Mouse (Mus musculus) midbrain, embryonic 13.5 days (tissue): ENCODE measurements around the gene Fgd6. TPM values are rescaled to one million over a fixed set of nuclear protein-coding genes. Genes with fewer than 3 reads are reported as not detected.
A peak's percentile ranks its signal among the peaks of the same experiment; 100 is the strongest.

Experiments used
- ATAC-seq: fragments of 200-750 bp; cut with Nextera tagmentation; 2 replicates; pipeline ENCODE4 v1.8.0; 2017; ENCODE audit warnings: mild to moderate bottlenecking, moderate TSS enrichment, moderate library complexity
- H3K27ac ChIP-seq: fragments of 300-500 bp; sonication (generic); 2 replicates; pipeline ENCODE4 v1.5.1; 2015; ENCODE audit warnings: inconsistent platforms, mild to moderate bottlenecking, moderate library complexity
- H3K27me3 ChIP-seq: fragments of 300-500 bp; sonication (generic); 2 replicates; pipeline ENCODE4 v1.6.1; 2015; ENCODE audit warnings: mild to moderate bottlenecking, inconsistent platforms
- H3K36me3 ChIP-seq: fragments of 300-500 bp; sonication (generic); 2 replicates; pipeline ENCODE4 v1.6.1; 2015; ENCODE audit warnings: mild to moderate bottlenecking, inconsistent platforms
- H3K4me1 ChIP-seq: fragments of 300-500 bp; sonication (generic); replicated peaks from 2 replicates; pipeline ENCODE4 v1.6.1; 2015; ENCODE audit warnings: inconsistent platforms
- H3K4me2 ChIP-seq: fragments of 300-500 bp; sonication (generic); replicated peaks from 2 replicates; pipeline ENCODE4 v1.6.1; 2015; ENCODE audit warnings: moderate library complexity, mild to moderate bottlenecking, inconsistent platforms
- H3K4me3 ChIP-seq: fragments of 300-500 bp; sonication (generic); replicated peaks from 2 replicates; pipeline ENCODE4 v1.5.1; 2015; ENCODE audit warnings: mild to moderate bottlenecking, inconsistent platforms
- H3K9ac ChIP-seq: fragments of 300-500 bp; sonication (generic); replicated peaks from 2 replicates; pipeline ENCODE4 v1.6.1; 2015; ENCODE audit warnings: mild to moderate bottlenecking, inconsistent platforms
- H3K9me3 ChIP-seq: fragments of 300-500 bp; sonication (generic); 2 replicates; pipeline ENCODE4 v1.6.1; 2016; ENCODE audit warnings: mild to moderate bottlenecking, inconsistent platforms
- WGBS: fragments of 180-500 bp; shearing (Covaris S2); methylation state at CpG from one replicate; pipeline ENCODE4 v1.1.7; 2015; 5-methylcytosine and 5-hydroxymethylcytosine counted together
- polyA plus RNA-seq: library from polyadenylated mRNA; unstranded; fragments of >200 nt; fragmentation: Nextera tagmentation; extraction: Ambion mirVana; gene quantifications from 2 replicates; pipeline ENCODE4 v1.2.1, GENCODE M21; 2015

Fgd6 gene
- polyA plus RNA-seq, 1 experiment from 2014 or later: 2.7 TPM

- WGBS: 92% methylated on average over 10 of the region's 10 CpGs
- Histone ChIP-seq H3K4me1 (no peaks in the 10 kb centered on the region), H3K27me3 (no peaks in the 10 kb centered on the region), H3K4me2 (no peak overlapping the region), H3K27ac (no peak overlapping the region), H3K9ac (no peak overlapping the region), H3K9me3 (no peaks in the 10 kb centered on the region), H3K36me3 (no peaks in the 10 kb centered on the region), H3K4me3 (no peak overlapping the region)
- ATAC-seq: no peak
Measured at GRCm38 (mm10) chr10:94105498-94105897, 69.7 kb downstream of the Fgd6 start.

GRCm38 (mm10) chr10:94107168-94107567 lies 71.4 kb downstream of the Fgd6 start:
- Histone ChIP-seq H3K36me3 (no peaks in the 10 kb centered on the region), H3K9ac (no peak overlapping the region), H3K27me3 (no peaks in the 10 kb centered on the region), H3K4me3 (no peak overlapping the region), H3K4me1 (no peaks in the 10 kb centered on the region), H3K27ac (no peak overlapping the region), H3K4me2 (no peak overlapping the region), H3K9me3 (no peaks in the 10 kb centered on the region)
- 81% methylated on average over 4 of the region's 4 CpGs for WGBS
- ATAC-seq: no peak

- Histone ChIP-seq H3K9ac (no peak overlapping the region), H3K36me3 (no peaks in the 10 kb centered on the region), H3K9me3 (no peaks in the 10 kb centered on the region), H3K4me2 (no peak overlapping the region), H3K27ac (no peak overlapping the region), H3K4me1 (no peaks in the 10 kb centered on the region), H3K27me3 (no peaks in the 10 kb centered on the region), H3K4me3 (no peak overlapping the region)
- no peak for ATAC-seq
- WGBS: 95% methylated on average over 7 of the region's 7 CpGs
Measured at GRCm38 (mm10) chr10:94107607-94108006, 71.8 kb downstream of the Fgd6 start.

- no peaks in the 10 kb centered on the region for H3K36me3 ChIP-seq
- no peaks in the 10 kb centered on the region for H3K27me3 ChIP-seq
- WGBS: 92% methylated on average over 6 of the region's 6 CpGs
- no peaks in the 10 kb centered on the region for H3K9me3 ChIP-seq
- no peak overlapping the region for H3K4me3 ChIP-seq
- no peak overlapping the region for H3K27ac ChIP-seq
- H3K4me1 ChIP-seq: no peaks in the 10 kb centered on the region
- H3K4me2 ChIP-seq: no peak overlapping the region
- H3K9ac ChIP-seq: no peak overlapping the region
- no peak for ATAC-seq
Measured at GRCm38 (mm10) chr10:94108791-94109190, 73.0 kb downstream of the Fgd6 start.

GRCm38 (mm10) chr10:94110834-94111754 lies 75.3 kb downstream of the Fgd6 start:
- H3K9me3 ChIP-seq: no peaks in the 10 kb centered on the region

GRCm38 (mm10) chr10:94112207-94112606 lies 76.4 kb downstream of the Fgd6 start:
- Histone ChIP-seq H3K4me3 (no peak overlapping the region), H3K9ac (no peak overlapping the region), H3K9me3 (no peaks in the 10 kb centered on the region), H3K36me3 (no peaks in the 10 kb centered on the region), H3K27ac (no peak overlapping the region), H3K4me2 (no peak overlapping the region), H3K27me3 (no peaks in the 10 kb centered on the region), H3K4me1 (no peaks in the 10 kb centered on the region)
- ATAC-seq: no peak
- WGBS: 78% methylated on average over 3 of the region's 3 CpGs

More at GRCm38 (mm10) chr10:94110834-94111754, 75.3 kb downstream of the Fgd6 start:
- WGBS: 85% methylated on average over 9 of the region's 9 CpGs
- Histone ChIP-seq H3K36me3 (no peaks in the 10 kb centered on the region), H3K27me3 (no peaks in the 10 kb centered on the region), H3K4me2 (no peak overlapping the region), H3K4me3 (no peak overlapping the region), H3K9ac (no peak overlapping the region), H3K27ac (no peak overlapping the region), H3K4me1 (no peaks in the 10 kb centered on the region)
- ATAC-seq: no peak

- WGBS: 35% methylated on average over 6 of the region's 6 CpGs
- H3K9me3 ChIP-seq: no peaks in the 10 kb centered on the region
- no peak overlapping the region for H3K9ac ChIP-seq
- H3K27me3 ChIP-seq: no peaks in the 10 kb centered on the region
- no peak overlapping the region for H3K4me2 ChIP-seq
- no peak overlapping the region for H3K27ac ChIP-seq
- 0 out of 2 replicates have a peak, but pooled peaks cover 4% of the 10 kb centered on the region for H3K36me3 ChIP-seq
- H3K4me1 ChIP-seq: no peaks in the 10 kb centered on the region
- no peak overlapping the region for H3K4me3 ChIP-seq
- ATAC-seq: peak; percentile 65
Measured at GRCm38 (mm10) chr10:94115893-94116599, 80.2 kb downstream of the Fgd6 start.

- Histone ChIP-seq H3K4me2 (no peak overlapping the region), H3K9me3 (no peaks in the 10 kb centered on the region), H3K4me1 (no peaks in the 10 kb centered on the region), H3K27me3 (no peaks in the 10 kb centered on the region), H3K9ac (no peak overlapping the region), H3K4me3 (no peak overlapping the region), H3K36me3 (0 out of 2 replicates have a peak, but pooled peaks cover 5% of the 10 kb centered on the region), H3K27ac (no peak overlapping the region)
- 84% methylated on average over 12 of the region's 12 CpGs for WGBS
- no peak for ATAC-seq
Measured at GRCm38 (mm10) chr10:94116781-94117340, 81.1 kb downstream of the Fgd6 start.

GRCm38 (mm10) chr10:94117916-94118315 lies 82.1 kb downstream of the Fgd6 start:
- no peak for ATAC-seq
- WGBS: 89% methylated on average over 3 of the region's 3 CpGs
- no peaks in the 10 kb centered on the region for H3K4me1 ChIP-seq
- H3K9ac ChIP-seq: no peak overlapping the region
- H3K4me2 ChIP-seq: no peak overlapping the region
- H3K27ac ChIP-seq: no peak overlapping the region
- H3K36me3 ChIP-seq: 0 out of 2 replicates have a peak, but pooled peaks cover 5% of the 10 kb centered on the region
- no peaks in the 10 kb centered on the region for H3K27me3 ChIP-seq
- no peaks in the 10 kb centered on the region for H3K9me3 ChIP-seq
- no peak overlapping the region for H3K4me3 ChIP-seq

- WGBS: 93% methylated on average over 7 of the region's 7 CpGs
- no peak for ATAC-seq
Measured at GRCm38 (mm10) chr10:94118993-94119392, 83.2 kb downstream of the Fgd6 start.

GRCm38 (mm10) chr10:94120676-94121075 lies 84.9 kb downstream of the Fgd6 start:
- 0 out of 2 replicates have a peak, but pooled peaks cover 5% of the 10 kb centered on the region for H3K36me3 ChIP-seq
- no peaks in the 10 kb centered on the region for H3K9me3 ChIP-seq
- no peaks in the 10 kb centered on the region for H3K27me3 ChIP-seq
- H3K27ac ChIP-seq: no peak overlapping the region
- no peak overlapping the region for H3K4me2 ChIP-seq
- WGBS: 91% methylated on average over 9 of the region's 9 CpGs
- no peaks in the 10 kb centered on the region for H3K4me1 ChIP-seq
- no peak overlapping the region for H3K4me3 ChIP-seq
- ATAC-seq: no peak
- H3K9ac ChIP-seq: no peak overlapping the region

More at GRCm38 (mm10) chr10:94118993-94119392, 83.2 kb downstream of the Fgd6 start:
- Histone ChIP-seq H3K9me3 (no peaks in the 10 kb centered on the region), H3K4me3 (no peak overlapping the region), H3K27ac (no peak overlapping the region), H3K4me2 (no peak overlapping the region), H3K9ac (no peak overlapping the region), H3K27me3 (no peaks in the 10 kb centered on the region), H3K36me3 (0 out of 2 replicates have a peak, but pooled peaks cover 5% of the 10 kb centered on the region), H3K4me1 (no peaks in the 10 kb centered on the region)

GRCm38 (mm10) chr10:94122595-94122994 lies 86.8 kb downstream of the Fgd6 start:
- H3K9me3 ChIP-seq: no peaks in the 10 kb centered on the region
- H3K4me3 ChIP-seq: no peak overlapping the region
- H3K36me3 ChIP-seq: peaks cover 14% of the 10 kb centered on the region; the same call in 1 of the 2 replicates
- no peaks in the 10 kb centered on the region for H3K4me1 ChIP-seq
- no peak overlapping the region for H3K9ac ChIP-seq
- no peak overlapping the region for H3K4me2 ChIP-seq
- H3K27ac ChIP-seq: no peak overlapping the region
- H3K27me3 ChIP-seq: no peaks in the 10 kb centered on the region
- WGBS: 98% methylated on average over 7 of the region's 7 CpGs
- ATAC-seq: no peak
